Mouse (Mus musculus): ENCODE measurements at regions not wholly inside any gene's neighbourhood (a gene's known extent, or its start where the extent isn't known, plus 50 kb on each side); places are given as distances from the start of the nearest gene placed in this dataset.

- intact Hi-C loops (cut with DNase I): no loop called here
- DNase-seq (ENCODE audit: extremely low spot score in 1 of 2, low spot score in 2 of 2): no peak
These were observed 700.8 kb upstream of the 1700009N14Rik start for GRCm38 (mm10) chr4:38749281-38749680.

GRCm38 (mm10) chr4:38785016-38785415 is 665.1 kb upstream of the 1700009N14Rik start:
- intact Hi-C loops (cut with DNase I): no loop called here
- DNase-seq (ENCODE audit: extremely low spot score in 1 of 2, low spot score in 2 of 2): peak in 1 of 2 experiments; percentile 4

GRCm38 (mm10) chr4:38825133-38825532 is 625.0 kb upstream of the 1700009N14Rik start:
- intact Hi-C loops (cut with DNase I): no loop called here
- peak in 1 of 2 experiments; percentile 31 for DNase-seq (ENCODE audit: extremely low spot score in 1 of 2, low spot score in 2 of 2)

GRCm38 (mm10) chr4:38848261-38848660 is 601.8 kb upstream of the 1700009N14Rik start:
- intact Hi-C loops (cut with DNase I): no loop called here
- no peak for DNase-seq (ENCODE audit: extremely low spot score in 1 of 2, low spot score in 2 of 2)

- intact Hi-C loops (cut with DNase I): no loop called here
- peak in 1 of 2 experiments; percentile 3 for DNase-seq (ENCODE audit: extremely low spot score in 1 of 2, low spot score in 2 of 2)
These were observed 595.7 kb upstream of the 1700009N14Rik start for GRCm38 (mm10) chr4:38854349-38854748.

GRCm38 (mm10) chr4:38900565-38900964 is 549.5 kb upstream of the 1700009N14Rik start:
- intact Hi-C loops (cut with DNase I): no loop called here
- DNase-seq (ENCODE audit: extremely low spot score in 1 of 2, low spot score in 2 of 2): no peak

- intact Hi-C loops (cut with DNase I): no loop called here
- DNase-seq (ENCODE audit: extremely low spot score in 1 of 2, low spot score in 2 of 2): no peak
These were observed 523.3 kb upstream of the 1700009N14Rik start for GRCm38 (mm10) chr4:38926831-38927230.

- DNase-seq (ENCODE audit: extremely low spot score in 1 of 2, low spot score in 2 of 2): no peak
- intact Hi-C loops (cut with DNase I): no loop called here
These were observed 496.5 kb upstream of the 1700009N14Rik start for GRCm38 (mm10) chr4:38953633-38954032.

GRCm38 (mm10) chr4:38995161-38995560 is 454.9 kb upstream of the 1700009N14Rik start:
- intact Hi-C loops (cut with DNase I): no loop called here

More at GRCm38 (mm10) chr4:38995161-38995560, 454.9 kb upstream of the 1700009N14Rik start:
- no peak for DNase-seq (ENCODE audit: extremely low spot score in 1 of 2, low spot score in 2 of 2)
